Mouse (Mus musculus) hindbrain, embryonic 12.5 days (tissue): ENCODE data around the gene Abr. TPM values are rescaled to one million over a fixed set of nuclear protein-coding genes. Genes with fewer than 3 reads are reported as not detected.

Experiments used
- ATAC-seq: fragments of 200-750 bp; cut with Nextera tagmentation; 2 replicates; pipeline ENCODE4 v1.8.0; 2017; ENCODE audit warnings: moderate TSS enrichment; ENCODE audit not compliant: low FRiP score
- H3K27ac ChIP-seq: fragments of 300-500 bp; sonication (generic); 2 replicates; pipeline ENCODE4 v1.5.1; 2016; ENCODE audit warnings: mild to moderate bottlenecking
- H3K27me3 ChIP-seq: fragments of 300-500 bp; sonication (generic); 2 replicates; pipeline ENCODE4 v1.6.1; 2016; ENCODE audit warnings: mild to moderate bottlenecking
- H3K36me3 ChIP-seq: fragments of 300-500 bp; sonication (generic); 2 replicates; pipeline ENCODE4 v1.6.1; 2016; ENCODE audit warnings: mild to moderate bottlenecking
- H3K4me1 ChIP-seq: fragments of 300-500 bp; sonication (generic); 2 replicates; pipeline ENCODE4 v1.6.1; 2016
- H3K4me2 ChIP-seq: fragments of 300-500 bp; sonication (generic); replicated peaks from 2 replicates; pipeline ENCODE4 v1.6.1; 2016; ENCODE audit warnings: mild to moderate bottlenecking
- H3K4me3 ChIP-seq: fragments of 300-500 bp; sonication (generic); 2 replicates; pipeline ENCODE4 v1.5.1; 2016; ENCODE audit warnings: mild to moderate bottlenecking
- H3K9ac ChIP-seq: fragments of 300-500 bp; sonication (generic); 2 replicates; pipeline ENCODE4 v1.6.1; 2016; ENCODE audit warnings: mild to moderate bottlenecking, moderate library complexity
- H3K9me3 ChIP-seq: fragments of 300-500 bp; sonication (generic); replicated peaks from 2 replicates; pipeline ENCODE4 v1.6.1; 2016; ENCODE audit warnings: mild to moderate bottlenecking
- WGBS: fragments of 180-500 bp; shearing (Covaris S2); methylation state at CpG from one replicate; pipeline ENCODE4 v1.1.7; 2016; 5-methylcytosine and 5-hydroxymethylcytosine counted together
- polyA plus RNA-seq: library from polyadenylated mRNA; unstranded; fragments of >200 nt; fragmentation: Nextera tagmentation; extraction: Ambion mirVana; gene quantifications from 2 replicates; pipeline ENCODE4 v1.2.1, GENCODE M21; 2016

Gene Abr
- 85.3 and 93.4 TPM in 2 replicates for polyA plus RNA-seq

- ATAC-seq: peak; percentile 60; the same call in 1 of the 2 replicates
- Histone ChIP-seq H3K4me1 (peaks cover 25% of the 10 kb centered on the region), H3K36me3 (no peaks in the 10 kb centered on the region), H3K27ac (no peak within 1 kb of the TSS), H3K4me3 (peak within 1 kb of the TSS; percentile 70), H3K27me3 (peaks cover 30% of the 10 kb centered on the region), H3K4me2 (peak within 1 kb of the TSS; percentile 100), H3K9ac (peak within 1 kb of the TSS; percentile 65), H3K9me3 (no peaks in the 10 kb centered on the region)
- under 1% methylated on average over 31 of the region's 31 CpGs for WGBS
These were observed at the start of gene Abr for GRCm38 (mm10) chr11:76622152-76622565. Abr (minus strand) TSS chr11:76622314.

GRCm38 (mm10) chr11:76667807-76668206, 45.7 kb upstream of the Abr start:
- peaks cover 88% of the 10 kb centered on the region for H3K27me3 ChIP-seq
- 31% methylated on average over 4 of the region's 4 CpGs for WGBS
- no peak overlapping the region for H3K4me2 ChIP-seq
- H3K4me1 ChIP-seq: peaks cover 13% of the 10 kb centered on the region
- no peak overlapping the region for H3K4me3 ChIP-seq
- no peak for ATAC-seq
- H3K9ac ChIP-seq: no peak overlapping the region
- no peaks in the 10 kb centered on the region for H3K36me3 ChIP-seq
- no peak overlapping the region for H3K27ac ChIP-seq
- H3K9me3 ChIP-seq: no peaks in the 10 kb centered on the region

- no peak overlapping the region for H3K27ac ChIP-seq
These were observed 44.0 kb upstream of the Abr start for GRCm38 (mm10) chr11:76666002-76666649.

GRCm38 (mm10) chr11:76661790-76662468, 39.8 kb upstream of the Abr start:
- H3K27me3 ChIP-seq: peaks cover 34% of the 10 kb centered on the region
- WGBS: 74% methylated on average over 7 of the region's 7 CpGs
- no peak overlapping the region for H3K9ac ChIP-seq
- H3K4me2 ChIP-seq: no peak overlapping the region
- H3K4me3 ChIP-seq: no peak overlapping the region
- H3K36me3 ChIP-seq: no peaks in the 10 kb centered on the region
- no peak for ATAC-seq
- H3K27ac ChIP-seq: no peak overlapping the region
- H3K9me3 ChIP-seq: no peaks in the 10 kb centered on the region
- H3K4me1 ChIP-seq: peaks cover 9% of the 10 kb centered on the region

More at GRCm38 (mm10) chr11:76666002-76666649, 44.0 kb upstream of the Abr start:
- H3K9ac ChIP-seq: peak overlapping the region; percentile 50
- peak overlapping the region; percentile 63 for H3K4me2 ChIP-seq
- peaks cover 71% of the 10 kb centered on the region for H3K27me3 ChIP-seq
- H3K4me1 ChIP-seq: peaks cover 7% of the 10 kb centered on the region; the same call in 1 of the 2 replicates
- peak overlapping the region; percentile 32 for H3K4me3 ChIP-seq
- no peaks in the 10 kb centered on the region for H3K36me3 ChIP-seq
- H3K9me3 ChIP-seq: no peaks in the 10 kb centered on the region
- 8% methylated on average over 35 of the region's 35 CpGs for WGBS
- no peak for ATAC-seq

GRCm38 (mm10) chr11:76659138-76659930, 37.2 kb upstream of the Abr start:
- Histone ChIP-seq H3K9ac (no peak overlapping the region), H3K36me3 (no peaks in the 10 kb centered on the region), H3K9me3 (no peaks in the 10 kb centered on the region), H3K27ac (no peak overlapping the region), H3K4me2 (no peak overlapping the region), H3K27me3 (peaks cover 10% of the 10 kb centered on the region), H3K4me1 (peaks cover 2% of the 10 kb centered on the region; the same call in 1 of the 2 replicates), H3K4me3 (no peak overlapping the region)
- no peak for ATAC-seq
- WGBS: 72% methylated on average over 14 of the region's 14 CpGs

- no peak overlapping the region for H3K9ac ChIP-seq
- H3K4me1 ChIP-seq: peaks cover 5% of the 10 kb centered on the region; the same call in 1 of the 2 replicates
- no peak for ATAC-seq
- WGBS: 48% methylated on average over 4 of the region's 4 CpGs
- no peaks in the 10 kb centered on the region; the same call in 1 of the 2 replicates for H3K27me3 ChIP-seq
- H3K9me3 ChIP-seq: no peaks in the 10 kb centered on the region
- H3K4me2 ChIP-seq: no peak overlapping the region
- no peak overlapping the region for H3K4me3 ChIP-seq
- no peaks in the 10 kb centered on the region for H3K36me3 ChIP-seq
- H3K27ac ChIP-seq: no peak overlapping the region
These were observed 35.4 kb upstream of the Abr start for GRCm38 (mm10) chr11:76657450-76657970.

GRCm38 (mm10) chr11:76655106-76655505, 33.0 kb upstream of the Abr start:
- Histone ChIP-seq H3K27me3 (no peaks in the 10 kb centered on the region; the same call in 1 of the 2 replicates), H3K4me1 (peaks cover 5% of the 10 kb centered on the region; the same call in 1 of the 2 replicates), H3K27ac (no peak overlapping the region), H3K4me2 (peak overlapping the region; percentile 30), H3K9ac (no peak overlapping the region), H3K36me3 (no peaks in the 10 kb centered on the region), H3K9me3 (no peaks in the 10 kb centered on the region), H3K4me3 (no peak overlapping the region)
- ATAC-seq: no peak
- 9% methylated on average over 10 of the region's 10 CpGs for WGBS

GRCm38 (mm10) chr11:76652838-76653334, 30.8 kb upstream of the Abr start:
- no peaks in the 10 kb centered on the region for H3K36me3 ChIP-seq
- 57% methylated on average over 3 of the region's 3 CpGs for WGBS
- peak overlapping the region; percentile 48; the same call in 1 of the 2 replicates for H3K27ac ChIP-seq
- no peak overlapping the region for H3K4me2 ChIP-seq
- H3K4me1 ChIP-seq: 0 out of 2 replicates have a peak, but pooled peaks cover 3% of the 10 kb centered on the region
- no peaks in the 10 kb centered on the region; the same call in 1 of the 2 replicates for H3K27me3 ChIP-seq
- no peaks in the 10 kb centered on the region for H3K9me3 ChIP-seq
- no peak overlapping the region for H3K4me3 ChIP-seq
- H3K9ac ChIP-seq: no peak overlapping the region
- ATAC-seq: no peak

GRCm38 (mm10) chr11:76650862-76651560, 28.9 kb upstream of the Abr start:
- 58% methylated on average over 14 of the region's 14 CpGs for WGBS
- Histone ChIP-seq H3K4me2 (no peak overlapping the region), H3K27ac (no peak overlapping the region), H3K36me3 (no peaks in the 10 kb centered on the region), H3K9me3 (no peaks in the 10 kb centered on the region), H3K4me3 (no peak overlapping the region), H3K9ac (no peak overlapping the region), H3K4me1 (peaks cover 17% of the 10 kb centered on the region), H3K27me3 (no peaks in the 10 kb centered on the region; the same call in 1 of the 2 replicates)
- no peak for ATAC-seq

GRCm38 (mm10) chr11:76647500-76647899, 25.4 kb upstream of the Abr start:
- peak overlapping the region; percentile 70 for H3K27ac ChIP-seq
- peak overlapping the region; percentile 43 for H3K4me2 ChIP-seq
- H3K27me3 ChIP-seq: no peaks in the 10 kb centered on the region
- no peaks in the 10 kb centered on the region for H3K9me3 ChIP-seq
- H3K9ac ChIP-seq: no peak overlapping the region
- 9% methylated on average over 9 of the region's 9 CpGs for WGBS
- peaks cover 34% of the 10 kb centered on the region for H3K4me1 ChIP-seq
- H3K4me3 ChIP-seq: peak overlapping the region; percentile 3; the same call in 1 of the 2 replicates
- ATAC-seq: 0 out of 2 replicates have a peak, but pooled peaks have one; percentile 29
- no peaks in the 10 kb centered on the region for H3K36me3 ChIP-seq

GRCm38 (mm10) chr11:76647062-76647461, 24.9 kb upstream of the Abr start:
- Histone ChIP-seq H3K4me3 (peak overlapping the region; percentile 3; the same call in 1 of the 2 replicates), H3K27ac (peak overlapping the region; percentile 70), H3K27me3 (no peaks in the 10 kb centered on the region), H3K9ac (no peak overlapping the region), H3K36me3 (no peaks in the 10 kb centered on the region), H3K4me1 (peaks cover 34% of the 10 kb centered on the region), H3K4me2 (peak overlapping the region; percentile 43), H3K9me3 (no peaks in the 10 kb centered on the region)
- under 1% methylated on average over 7 of the region's 7 CpGs for WGBS
- peak; percentile 41; the same call in 1 of the 2 replicates for ATAC-seq
